Mouse (Mus musculus) liver, postnatal 0 days (tissue): ENCODE results near the gene Tacr2.

Experiments used
- CTCF ChIP-seq: sonication (generic); IDR thresholded peaks from 2 replicates; pipeline ENCODE4 v1.5.1; 2016; ENCODE audit warnings: antibody characterized with exemption, low read depth
- EP300 ChIP-seq: IDR thresholded peaks from 2 replicates; pipeline ENCODE4 v1.6.1; 2016; ENCODE audit warnings: antibody characterized with exemption, low read depth, mild to moderate bottlenecking

GRCm38 (mm10) chr10:62238688-62239087 is 13.6 kb upstream of the Tacr2 start:
- TF ChIP-seq CTCF (no peak), EP300 (no peak)
